Mouse (Mus musculus): Measurements from ENCODE around the gene Smarce1. TPM values are rescaled to one million over a fixed set of nuclear protein-coding genes. Genes with fewer than 3 reads are reported as not detected.

Smarce1 gene
- polyA plus RNA-seq, 1 experiment from 2014 or later: 270 TPM

- Histone ChIP-seq H3K4me1 (ENCODE audit: control insufficient read depth, insufficient read depth, low read length) (no peaks in the 10 kb centered on the region), H3K4me3 (ENCODE audit: low read depth, low read length) (no peak overlapping the region), H3K9me3 (replicated peaks; ENCODE audit: control insufficient read depth, low read length, poor library complexity, severe bottlenecking) (no peaks in the 10 kb centered on the region), H3K4me2 (ENCODE audit: low read length) (no peak overlapping the region), H3K9ac (ENCODE audit: low read depth, low read length) (no peak overlapping the region), H3K27me3 (ENCODE audit: control insufficient read depth, insufficient read depth, low read depth, low read length) (no peaks in the 10 kb centered on the region), H3K27ac (ENCODE audit: low read length) (no peak overlapping the region), H3K36me3 (ENCODE audit: control insufficient read depth, insufficient read depth, low read length) (no peaks in the 10 kb centered on the region)
- ATAC-seq: no peak
- WGBS: 98% methylated on average over 2 of the region's 2 CpGs
Observed at GRCm38 (mm10) chr11:99169438-99169837, 61.4 kb downstream of the Smarce1 start.

- no peaks in the 10 kb centered on the region for H3K36me3 ChIP-seq (ENCODE audit: control insufficient read depth, insufficient read depth, low read length)
- ATAC-seq: no peak
- no peaks in the 10 kb centered on the region for H3K4me1 ChIP-seq (ENCODE audit: control insufficient read depth, insufficient read depth, low read length)
- 69% methylated on average over 12 of the region's 12 CpGs for WGBS
- no peaks in the 10 kb centered on the region for H3K27me3 ChIP-seq (ENCODE audit: control insufficient read depth, insufficient read depth, low read depth, low read length)
- H3K4me2 ChIP-seq (ENCODE audit: low read length): no peak overlapping the region
- H3K9me3 ChIP-seq (replicated peaks; ENCODE audit: control insufficient read depth, low read length, poor library complexity, severe bottlenecking): no peaks in the 10 kb centered on the region
- no peak overlapping the region for H3K27ac ChIP-seq (ENCODE audit: low read length)
- no peak overlapping the region for H3K4me3 ChIP-seq (ENCODE audit: low read depth, low read length)
- no peak overlapping the region for H3K9ac ChIP-seq (ENCODE audit: low read depth, low read length)
Observed at GRCm38 (mm10) chr11:99168030-99168474, 62.8 kb downstream of the Smarce1 start.

DNA sequence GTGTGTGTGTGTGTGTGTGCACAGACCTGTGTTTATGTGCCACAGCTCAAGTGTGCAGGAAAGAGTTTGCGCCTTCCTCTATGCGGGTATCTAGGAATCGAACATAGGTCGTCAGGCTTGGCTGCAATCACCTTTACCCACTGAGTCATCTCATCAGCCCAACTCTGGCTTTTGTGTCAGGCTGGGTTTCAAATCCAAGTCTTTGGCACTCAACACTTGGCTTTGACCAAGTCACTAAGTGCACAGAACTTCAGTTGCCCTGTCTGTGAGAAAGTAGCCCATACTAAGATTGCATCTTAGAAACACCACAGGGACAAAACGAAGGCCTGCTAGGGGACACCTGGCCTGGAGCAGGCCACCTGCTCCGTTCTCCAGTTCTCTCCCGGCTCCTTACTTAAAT is 63.2 kb downstream of the Smarce1 start:
- H3K9me3 ChIP-seq (replicated peaks; ENCODE audit: control insufficient read depth, low read length, poor library complexity, severe bottlenecking): no peaks in the 10 kb centered on the region
- H3K4me2 ChIP-seq (ENCODE audit: low read length): no peak overlapping the region
- H3K9ac ChIP-seq (ENCODE audit: low read depth, low read length): no peak overlapping the region
- H3K4me3 ChIP-seq (ENCODE audit: low read depth, low read length): no peak overlapping the region
- H3K36me3 ChIP-seq (ENCODE audit: control insufficient read depth, insufficient read depth, low read length): no peaks in the 10 kb centered on the region
- H3K4me1 ChIP-seq (ENCODE audit: control insufficient read depth, insufficient read depth, low read length): no peaks in the 10 kb centered on the region
- H3K27ac ChIP-seq (ENCODE audit: low read length): no peak overlapping the region
- H3K27me3 ChIP-seq (ENCODE audit: control insufficient read depth, insufficient read depth, low read depth, low read length): no peaks in the 10 kb centered on the region
- 91% methylated on average over 7 of the region's 7 CpGs for WGBS
- no peak for ATAC-seq

DNA sequence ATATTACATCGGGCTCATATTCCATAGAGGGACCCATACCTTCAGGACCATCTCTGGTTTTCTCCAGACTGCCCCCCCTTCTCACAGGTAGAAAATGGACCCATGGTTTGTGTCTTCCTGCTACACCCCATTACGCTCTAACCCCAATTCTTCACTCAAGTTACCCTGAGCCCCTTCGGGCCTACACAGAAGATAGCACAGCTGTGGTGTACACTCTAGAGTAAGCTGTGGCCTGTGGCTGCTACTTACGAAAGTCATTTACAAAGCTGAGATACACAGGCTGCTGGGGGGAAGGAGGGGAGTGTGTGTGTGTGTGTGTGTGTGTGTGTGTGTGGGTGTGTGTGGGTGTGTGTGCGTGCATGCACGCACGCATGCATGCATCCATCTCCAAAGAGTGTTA is 64.6 kb downstream of the Smarce1 start:
- WGBS: 98% methylated on average over 7 of the region's 7 CpGs

DNA sequence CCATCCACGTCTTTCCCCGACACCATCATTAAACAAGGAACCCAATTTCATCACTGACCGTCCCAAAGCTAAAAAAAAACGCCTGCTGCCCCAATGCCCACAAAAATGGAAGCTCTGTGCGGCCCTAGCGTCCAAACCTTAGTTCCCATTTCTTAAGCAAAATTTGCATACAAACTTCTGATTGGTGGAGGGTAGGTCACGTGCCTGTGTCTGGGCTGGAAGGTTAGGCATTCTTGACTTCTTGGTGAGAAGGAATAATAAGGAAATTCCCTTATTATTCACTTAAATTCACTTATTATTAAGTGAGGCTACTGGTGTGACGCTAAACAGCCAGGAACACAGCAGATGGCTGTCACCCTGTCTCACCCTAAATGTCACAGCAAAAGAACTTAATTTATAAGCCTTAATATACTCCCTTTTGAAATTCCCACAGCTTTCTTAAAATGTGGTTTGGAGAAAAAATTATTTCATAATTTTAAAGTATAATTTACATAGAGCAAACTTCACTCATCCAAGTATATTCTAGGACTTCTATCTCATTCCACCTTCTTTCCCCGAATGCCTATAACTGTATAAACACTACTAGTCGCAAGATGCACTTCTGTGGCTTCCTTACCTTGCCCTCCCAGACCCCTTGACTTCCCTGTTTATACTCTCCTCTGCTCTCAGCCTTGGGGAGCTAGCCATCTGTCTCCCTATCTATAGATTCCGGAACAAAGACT is 65.6 kb downstream of the Smarce1 start:
- Histone ChIP-seq H3K4me3 (ENCODE audit: low read depth, low read length) (no peak overlapping the region), H3K27me3 (ENCODE audit: control insufficient read depth, insufficient read depth, low read depth, low read length) (no peaks in the 10 kb centered on the region), H3K36me3 (ENCODE audit: control insufficient read depth, insufficient read depth, low read length) (no peaks in the 10 kb centered on the region), H3K27ac (ENCODE audit: low read length) (no peak overlapping the region), H3K4me1 (ENCODE audit: control insufficient read depth, insufficient read depth, low read length) (no peaks in the 10 kb centered on the region), H3K4me2 (ENCODE audit: low read length) (no peak overlapping the region), H3K9me3 (replicated peaks; ENCODE audit: control insufficient read depth, low read length, poor library complexity, severe bottlenecking) (no peaks in the 10 kb centered on the region), H3K9ac (ENCODE audit: low read depth, low read length) (no peak overlapping the region)
- ATAC-seq: no peak
- 71% methylated on average over 11 of the region's 11 CpGs for WGBS

More for the DNA sequence above, 64.6 kb downstream of the Smarce1 start:
- no peak overlapping the region for H3K9ac ChIP-seq (ENCODE audit: low read depth, low read length)
- no peak overlapping the region for H3K4me2 ChIP-seq (ENCODE audit: low read length)
- no peaks in the 10 kb centered on the region for H3K27me3 ChIP-seq (ENCODE audit: control insufficient read depth, insufficient read depth, low read depth, low read length)
- H3K27ac ChIP-seq (ENCODE audit: low read length): no peak overlapping the region
- H3K4me3 ChIP-seq (ENCODE audit: low read depth, low read length): no peak overlapping the region
- H3K9me3 ChIP-seq (replicated peaks; ENCODE audit: control insufficient read depth, low read length, poor library complexity, severe bottlenecking): no peaks in the 10 kb centered on the region
- no peak for ATAC-seq
- no peaks in the 10 kb centered on the region for H3K36me3 ChIP-seq (ENCODE audit: control insufficient read depth, insufficient read depth, low read length)
- H3K4me1 ChIP-seq (ENCODE audit: control insufficient read depth, insufficient read depth, low read length): no peaks in the 10 kb centered on the region

DNA sequence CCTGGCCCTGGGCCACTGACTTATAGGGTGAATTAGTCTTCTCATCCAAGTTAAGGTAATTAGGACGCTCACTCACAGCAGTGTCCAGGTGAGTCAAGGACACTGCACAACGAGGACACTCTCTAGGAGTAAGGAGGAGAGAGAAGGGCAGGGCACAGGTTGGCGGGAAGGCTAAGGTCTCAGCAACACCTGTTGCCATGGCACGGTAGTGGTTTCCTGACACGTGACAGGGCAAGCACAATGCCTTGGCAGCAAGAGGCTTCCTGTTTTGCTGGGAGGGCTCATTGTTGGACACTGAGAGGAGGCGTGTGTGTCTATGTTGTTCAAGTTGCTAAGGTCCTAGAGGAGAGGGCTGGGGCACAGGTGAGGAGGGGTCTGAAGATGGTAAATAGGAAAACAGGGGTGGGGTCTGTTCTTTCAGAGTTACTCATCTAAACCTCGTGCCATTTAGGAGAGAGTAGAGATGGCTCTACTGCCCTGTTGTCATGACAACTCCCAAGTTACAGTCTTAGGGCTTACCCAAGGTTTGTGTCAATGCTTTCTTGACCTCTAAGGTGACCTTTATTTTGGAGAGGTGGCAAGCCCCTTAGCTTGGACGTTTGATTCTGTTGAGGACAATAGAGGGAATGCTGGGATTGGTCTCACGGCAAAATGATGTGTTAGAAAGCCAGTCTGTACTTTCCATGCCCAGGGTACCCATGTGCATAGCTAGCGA is 67.7 kb downstream of the Smarce1 start:
- Histone ChIP-seq H3K27me3 (ENCODE audit: control insufficient read depth, insufficient read depth, low read depth, low read length) (no peaks in the 10 kb centered on the region), H3K4me2 (ENCODE audit: low read length) (no peak overlapping the region), H3K27ac (ENCODE audit: low read length) (no peak overlapping the region), H3K9ac (ENCODE audit: low read depth, low read length) (no peak overlapping the region), H3K9me3 (replicated peaks; ENCODE audit: control insufficient read depth, low read length, poor library complexity, severe bottlenecking) (no peaks in the 10 kb centered on the region), H3K36me3 (ENCODE audit: control insufficient read depth, insufficient read depth, low read length) (no peaks in the 10 kb centered on the region), H3K4me1 (ENCODE audit: control insufficient read depth, insufficient read depth, low read length) (no peaks in the 10 kb centered on the region), H3K4me3 (ENCODE audit: low read depth, low read length) (no peak overlapping the region)
- 78% methylated on average over 10 of the region's 10 CpGs for WGBS
- ATAC-seq: no peak

DNA sequence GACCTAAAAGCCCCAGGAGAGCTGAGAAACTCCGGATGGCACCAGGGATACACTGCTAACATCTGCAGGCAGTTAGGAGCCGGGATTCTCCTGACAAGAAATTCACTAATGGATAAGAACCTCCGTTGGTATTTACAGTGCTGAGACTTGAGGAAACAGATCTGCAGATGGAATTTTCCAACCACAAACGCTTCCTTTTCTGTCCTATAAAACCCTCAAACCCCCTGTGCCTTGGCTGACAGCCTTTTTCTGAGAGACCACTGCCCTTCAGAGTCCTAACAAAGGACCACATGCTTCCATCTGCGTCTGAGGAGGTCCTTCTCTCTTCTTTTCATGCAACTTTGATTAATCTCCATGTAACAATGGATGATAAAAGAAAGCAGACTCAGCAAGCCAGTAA is 69.2 kb downstream of the Smarce1 start:
- H3K9ac ChIP-seq (ENCODE audit: low read depth, low read length): no peak overlapping the region
- no peak overlapping the region for H3K4me2 ChIP-seq (ENCODE audit: low read length)
- H3K27me3 ChIP-seq (ENCODE audit: control insufficient read depth, insufficient read depth, low read depth, low read length): no peaks in the 10 kb centered on the region
- no peaks in the 10 kb centered on the region for H3K9me3 ChIP-seq (replicated peaks; ENCODE audit: control insufficient read depth, low read length, poor library complexity, severe bottlenecking)
- H3K36me3 ChIP-seq (ENCODE audit: control insufficient read depth, insufficient read depth, low read length): no peaks in the 10 kb centered on the region
- no peak overlapping the region for H3K4me3 ChIP-seq (ENCODE audit: low read depth, low read length)
- H3K4me1 ChIP-seq (ENCODE audit: control insufficient read depth, insufficient read depth, low read length): no peaks in the 10 kb centered on the region
- H3K27ac ChIP-seq (ENCODE audit: low read length): no peak overlapping the region
- ATAC-seq: no peak
- 64% methylated on average over 5 of the region's 5 CpGs for WGBS

DNA sequence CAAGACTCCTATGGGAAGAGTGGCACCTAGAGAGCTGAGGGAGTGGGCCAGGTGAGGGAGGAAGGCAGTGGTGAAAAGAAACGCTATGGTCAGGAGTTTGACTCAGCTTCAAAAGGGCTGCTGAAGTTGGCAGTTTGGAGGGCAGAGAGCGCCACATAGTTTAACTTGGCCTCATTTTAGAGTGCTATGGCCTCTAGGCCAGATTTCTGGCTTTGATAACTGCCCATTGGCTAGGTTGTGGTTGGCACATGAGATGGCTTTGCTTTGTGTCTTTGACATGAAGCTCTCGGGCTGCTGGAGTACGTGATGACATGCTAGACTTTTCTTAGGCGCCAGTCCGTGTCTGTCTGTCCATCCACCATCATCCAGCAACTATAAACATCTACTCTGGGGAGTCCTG is 70.6 kb downstream of the Smarce1 start:
- H3K9me3 ChIP-seq (replicated peaks; ENCODE audit: control insufficient read depth, low read length, poor library complexity, severe bottlenecking): no peaks in the 10 kb centered on the region
- H3K36me3 ChIP-seq (ENCODE audit: control insufficient read depth, insufficient read depth, low read length): no peaks in the 10 kb centered on the region
- H3K4me2 ChIP-seq (ENCODE audit: low read length): no peak overlapping the region
- WGBS: 86% methylated on average over 6 of the region's 6 CpGs
- H3K4me3 ChIP-seq (ENCODE audit: low read depth, low read length): no peak overlapping the region
- no peaks in the 10 kb centered on the region for H3K27me3 ChIP-seq (ENCODE audit: control insufficient read depth, insufficient read depth, low read depth, low read length)
- no peak overlapping the region for H3K9ac ChIP-seq (ENCODE audit: low read depth, low read length)
- H3K27ac ChIP-seq (ENCODE audit: low read length): no peak overlapping the region
- H3K4me1 ChIP-seq (ENCODE audit: control insufficient read depth, insufficient read depth, low read length): no peaks in the 10 kb centered on the region
- no peak for ATAC-seq
